Mouse (Mus musculus): ENCODE measurements around the gene Aldh1l1. TPM values are rescaled to one million over a fixed set of nuclear protein-coding genes. Genes with fewer than 3 reads are reported as not detected.

The Aldh1l1 gene
- polyA plus RNA-seq, 1 experiment from 2014 or later: 17.5 TPM

DNA sequence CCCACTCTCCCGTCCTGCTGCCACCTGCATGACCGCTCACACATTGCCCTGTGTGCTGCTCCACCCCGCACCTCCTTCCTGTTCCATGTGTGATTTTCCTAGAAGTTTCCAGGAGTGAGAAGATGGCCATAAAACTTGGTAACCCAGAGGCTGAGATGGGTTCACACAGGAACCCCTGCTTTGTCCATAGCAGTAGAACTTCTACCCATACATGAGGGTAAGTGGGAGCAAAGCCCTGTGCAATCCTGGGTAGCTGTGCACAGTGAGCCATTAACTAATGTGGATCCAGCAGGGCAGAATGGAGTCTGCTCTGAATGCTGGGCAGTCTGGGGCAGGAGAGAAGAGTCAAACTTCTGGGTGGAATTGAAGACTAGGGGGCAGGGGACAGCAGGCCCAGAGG is 8.3 kb downstream of the Aldh1l1 start:
- no peak for ATAC-seq
- Histone ChIP-seq H3K27me3 (replicated peaks) (no peaks in the 10 kb centered on the region), H3K27ac (no peak overlapping the region), H3K36me3 (no peaks in the 10 kb centered on the region), H3K9ac (no peak overlapping the region), H3K4me2 (replicated peaks) (no peak overlapping the region), H3K4me3 (replicated peaks) (no peak overlapping the region), H3K9me3 (no peaks in the 10 kb centered on the region), H3K4me1 (replicated peaks) (no peaks in the 10 kb centered on the region)
- WGBS: 84% methylated on average over 3 of the region's 3 CpGs

DNA sequence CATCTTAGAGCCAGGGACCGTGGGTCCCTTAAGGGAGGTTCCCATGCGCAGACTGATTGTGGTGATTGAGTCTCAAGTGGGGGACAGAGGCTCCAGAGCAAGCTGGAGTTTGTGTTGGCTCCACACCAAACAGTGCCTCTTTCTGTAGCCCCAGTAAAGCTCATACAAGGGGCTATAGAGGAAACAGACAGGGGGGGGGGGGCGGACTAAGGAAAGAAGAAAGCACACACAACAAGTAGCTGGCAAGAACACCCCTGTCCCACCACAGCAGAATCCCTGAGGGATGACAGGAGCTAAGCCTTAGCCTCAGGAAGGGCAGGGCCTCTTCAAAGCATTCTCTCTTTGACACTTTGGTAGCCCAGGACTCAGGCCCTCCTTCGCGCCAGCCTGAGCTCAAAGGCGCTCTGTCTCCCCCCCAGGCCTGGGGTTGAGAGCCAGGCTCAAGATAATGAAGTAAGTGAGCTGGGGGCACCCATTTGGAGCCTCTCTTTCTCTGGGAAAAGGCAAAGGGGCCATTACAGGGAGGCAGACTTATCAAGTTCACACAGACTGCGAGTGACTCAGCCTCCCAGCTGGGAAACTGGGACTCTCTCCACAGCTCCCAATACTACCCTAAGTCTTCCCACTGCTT is 9.2 kb downstream of the Aldh1l1 start:
- no peaks in the 10 kb centered on the region for H3K36me3 ChIP-seq
- ATAC-seq: no peak
- no peaks in the 10 kb centered on the region for H3K27me3 ChIP-seq (replicated peaks)
- H3K4me2 ChIP-seq (replicated peaks): no peak overlapping the region
- H3K27ac ChIP-seq: no peak overlapping the region
- H3K9ac ChIP-seq: no peak overlapping the region
- H3K9me3 ChIP-seq: no peaks in the 10 kb centered on the region
- 62% methylated on average over 6 of the region's 7 CpGs for WGBS
- no peaks in the 10 kb centered on the region for H3K4me1 ChIP-seq (replicated peaks)
- H3K4me3 ChIP-seq (replicated peaks): no peak overlapping the region

DNA sequence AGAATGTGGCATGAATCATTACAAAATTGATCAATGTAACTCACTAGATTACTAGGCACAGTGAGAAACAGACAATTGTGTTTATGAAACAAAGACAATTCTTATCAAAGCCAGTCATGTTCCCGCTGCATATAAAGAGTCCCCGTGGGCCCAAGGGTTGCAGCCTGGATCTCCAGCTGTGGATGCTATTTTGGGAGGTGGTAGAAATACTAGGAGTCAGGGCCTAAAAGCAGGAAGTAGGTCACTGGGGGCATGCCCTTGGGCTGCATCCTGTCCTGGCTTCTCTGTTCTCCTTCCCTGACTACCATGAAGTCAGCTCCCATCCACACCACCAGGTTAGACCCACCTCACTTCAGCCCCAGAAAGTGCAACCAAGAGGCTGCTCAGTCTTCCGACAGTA is 10.0 kb downstream of the Aldh1l1 start:
- Histone ChIP-seq H3K9me3 (no peaks in the 10 kb centered on the region), H3K4me1 (replicated peaks) (no peaks in the 10 kb centered on the region), H3K4me2 (replicated peaks) (no peak overlapping the region), H3K4me3 (replicated peaks) (no peak overlapping the region), H3K36me3 (no peaks in the 10 kb centered on the region), H3K9ac (no peak overlapping the region), H3K27me3 (replicated peaks) (no peaks in the 10 kb centered on the region), H3K27ac (no peak overlapping the region)
- 71% methylated on average over 3 of the region's 3 CpGs for WGBS
- no peak for ATAC-seq

DNA sequence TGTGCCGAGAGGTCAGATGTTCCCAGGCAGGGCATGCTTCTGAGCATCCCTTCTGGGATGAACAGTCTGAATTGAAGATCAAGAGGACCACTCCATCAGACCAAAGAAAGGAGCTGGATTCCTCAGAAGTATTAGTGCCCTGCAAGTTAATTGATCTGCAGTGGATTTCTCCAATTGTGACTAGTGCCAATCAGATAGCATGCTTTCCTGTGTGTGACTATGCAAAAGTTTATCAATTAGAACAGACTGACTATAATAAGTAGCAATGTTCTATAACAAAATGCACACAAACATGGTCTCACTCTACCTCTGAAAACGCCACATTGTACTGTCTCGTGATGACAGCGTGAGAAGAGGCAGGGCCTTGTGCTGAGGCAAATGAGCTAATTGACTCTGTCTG is 13.3 kb downstream of the Aldh1l1 start:
- no peaks in the 10 kb centered on the region for H3K36me3 ChIP-seq
- no peaks in the 10 kb centered on the region for H3K9me3 ChIP-seq
- no peak overlapping the region for H3K9ac ChIP-seq
- no peaks in the 10 kb centered on the region for H3K27me3 ChIP-seq (replicated peaks)
- H3K4me2 ChIP-seq (replicated peaks): no peak overlapping the region
- no peaks in the 10 kb centered on the region for H3K4me1 ChIP-seq (replicated peaks)
- WGBS: 69% methylated on average over 4 of the region's 4 CpGs
- ATAC-seq: no peak
- H3K27ac ChIP-seq: no peak overlapping the region
- H3K4me3 ChIP-seq (replicated peaks): no peak overlapping the region

DNA sequence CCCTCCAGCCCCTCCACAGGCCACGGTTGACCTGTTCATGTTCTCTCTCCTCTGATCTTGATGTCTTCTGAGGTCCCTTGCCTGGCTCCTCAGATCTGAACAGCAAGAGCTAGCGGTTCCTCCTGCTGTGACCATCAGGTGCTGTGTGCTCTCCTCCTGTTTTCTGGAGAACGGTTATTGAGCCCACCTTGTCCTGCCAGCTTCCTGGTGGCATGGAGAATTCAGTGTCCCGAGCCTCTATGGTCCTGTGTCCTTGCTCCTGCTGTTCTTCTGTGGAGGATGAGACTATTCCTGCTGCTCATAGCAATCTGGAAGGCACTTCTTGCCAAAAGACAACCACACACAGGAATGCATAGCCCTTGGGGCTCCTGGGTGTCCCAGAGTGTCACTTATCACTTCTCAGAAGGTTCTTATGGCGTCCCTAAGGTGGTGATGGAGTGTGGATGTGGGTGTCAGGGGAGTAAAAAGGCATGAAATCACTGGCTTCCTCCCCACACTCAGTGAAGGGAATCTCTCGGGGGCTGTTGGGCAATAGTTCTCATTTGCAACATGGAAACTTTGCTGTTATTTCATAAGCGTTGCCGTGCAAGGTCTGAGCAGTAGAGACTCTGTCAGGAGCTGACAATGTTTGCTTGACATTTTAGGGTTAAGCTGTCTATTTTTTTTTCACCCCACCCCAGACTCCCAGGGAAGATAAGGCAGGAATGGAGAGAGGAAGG is 15.2 kb downstream of the Aldh1l1 start:
- H3K36me3 ChIP-seq: no peaks in the 10 kb centered on the region
- peaks cover 2% of the 10 kb centered on the region; the same call in 1 of the 2 replicates for H3K4me1 ChIP-seq (replicated peaks)
- H3K27me3 ChIP-seq (replicated peaks): no peaks in the 10 kb centered on the region
- ATAC-seq: no peak
- no peak overlapping the region for H3K4me3 ChIP-seq (replicated peaks)
- H3K4me2 ChIP-seq (replicated peaks): no peak overlapping the region
- H3K9ac ChIP-seq: no peak overlapping the region
- no peak overlapping the region for H3K27ac ChIP-seq
- WGBS: 73% methylated on average over 8 of the region's 8 CpGs
- H3K9me3 ChIP-seq: no peaks in the 10 kb centered on the region

DNA sequence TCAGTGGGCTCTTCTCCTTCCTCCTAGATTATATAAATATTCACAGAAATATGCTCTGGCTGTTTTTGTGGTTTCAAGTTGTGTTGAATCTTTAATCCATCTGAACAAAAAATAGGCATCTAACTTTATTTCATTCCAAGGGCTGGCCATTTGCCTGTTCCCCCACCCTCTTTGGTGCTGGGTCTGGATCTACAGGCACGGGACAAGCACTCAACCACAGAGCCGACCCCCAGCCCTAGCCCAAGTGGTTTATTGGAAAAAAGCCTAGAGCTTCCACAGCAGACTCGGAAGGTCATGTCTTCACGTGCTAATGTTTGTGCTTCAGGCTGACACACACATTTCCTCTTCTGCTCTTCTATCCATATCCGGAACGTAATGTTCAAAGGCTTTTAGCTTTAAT is 19.7 kb downstream of the Aldh1l1 start:
- H3K9ac ChIP-seq: no peak overlapping the region
- no peaks in the 10 kb centered on the region for H3K27me3 ChIP-seq (replicated peaks)
- H3K4me2 ChIP-seq (replicated peaks): no peak overlapping the region
- H3K9me3 ChIP-seq: no peaks in the 10 kb centered on the region
- 34% methylated on average over 6 of the region's 6 CpGs for WGBS
- no peak for ATAC-seq
- peaks cover 15% of the 10 kb centered on the region; the same call in 1 of the 2 replicates for H3K4me1 ChIP-seq (replicated peaks)
- H3K27ac ChIP-seq: 0 out of 2 replicates have a peak overlapping the region, but pooled peaks have one; percentile 48
- H3K4me3 ChIP-seq (replicated peaks): no peak overlapping the region
- H3K36me3 ChIP-seq: no peaks in the 10 kb centered on the region

DNA sequence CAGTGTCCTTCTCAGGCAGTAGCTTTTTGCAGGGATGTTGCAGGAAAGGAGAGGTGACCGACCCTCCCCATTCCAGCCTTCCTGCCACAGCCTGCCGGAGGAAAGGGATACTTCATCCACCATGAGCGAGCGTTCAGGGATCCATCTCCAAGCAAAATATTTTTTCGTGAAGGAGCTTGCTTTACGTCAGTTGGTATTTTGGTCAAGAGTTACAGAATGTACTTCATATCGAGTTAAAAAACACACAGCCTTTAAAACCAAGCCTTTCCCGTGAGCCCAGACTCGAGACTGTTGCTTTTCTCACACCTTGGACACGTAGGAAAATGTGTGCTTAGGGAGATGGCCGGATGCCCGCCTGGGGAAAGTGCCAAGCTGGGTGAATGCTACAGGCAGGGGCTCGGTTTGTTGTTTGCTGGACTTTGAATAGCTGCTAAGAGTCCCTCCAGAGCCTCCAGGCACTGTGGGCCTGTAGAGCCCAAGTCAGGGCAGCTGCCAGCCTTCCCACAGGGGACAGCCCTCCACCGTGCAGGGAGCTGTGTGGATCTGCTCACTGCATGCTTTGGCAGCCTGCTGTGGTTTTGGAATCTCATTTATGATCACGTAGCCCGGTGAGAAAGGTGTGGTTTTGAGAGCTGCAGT is 20.6 kb downstream of the Aldh1l1 start:
- no peaks in the 10 kb centered on the region for H3K36me3 ChIP-seq
- peaks cover 15% of the 10 kb centered on the region; the same call in 1 of the 2 replicates for H3K4me1 ChIP-seq (replicated peaks)
- WGBS: 44% methylated on average over 16 of the region's 16 CpGs
- peak; percentile 81 for ATAC-seq
- H3K4me2 ChIP-seq (replicated peaks): no peak overlapping the region
- no peaks in the 10 kb centered on the region for H3K27me3 ChIP-seq (replicated peaks)
- H3K9ac ChIP-seq: no peak overlapping the region
- H3K9me3 ChIP-seq: no peaks in the 10 kb centered on the region
- H3K27ac ChIP-seq: 0 out of 2 replicates have a peak overlapping the region, but pooled peaks have one; percentile 48
- no peak overlapping the region for H3K4me3 ChIP-seq (replicated peaks)

DNA sequence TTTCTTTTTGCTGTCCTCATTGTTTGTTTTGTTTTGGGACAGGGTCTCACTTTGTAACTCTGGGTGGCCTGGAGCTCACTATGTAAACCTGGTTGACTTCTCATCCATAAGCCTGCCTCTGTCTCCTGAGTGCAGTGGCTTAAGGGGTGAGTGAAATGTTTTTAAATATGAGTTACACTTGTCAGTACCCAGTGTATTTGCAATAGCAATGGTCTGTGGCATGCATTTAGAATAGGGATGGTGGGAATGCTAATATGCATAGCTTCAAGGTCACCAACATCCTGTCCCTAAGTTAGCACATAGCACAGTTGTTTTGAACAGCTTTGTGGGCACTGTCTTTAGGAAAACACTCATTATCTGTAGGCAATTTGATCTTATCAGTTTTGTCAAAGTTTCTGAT is 21.2 kb downstream of the Aldh1l1 start:
- no peak for ATAC-seq
- Histone ChIP-seq H3K27me3 (replicated peaks) (no peaks in the 10 kb centered on the region), H3K9me3 (no peaks in the 10 kb centered on the region), H3K36me3 (no peaks in the 10 kb centered on the region), H3K4me3 (replicated peaks) (no peak overlapping the region), H3K9ac (no peak overlapping the region), H3K4me2 (replicated peaks) (no peak overlapping the region), H3K4me1 (replicated peaks) (peaks cover 15% of the 10 kb centered on the region; the same call in 1 of the 2 replicates), H3K27ac (no peak overlapping the region)

DNA sequence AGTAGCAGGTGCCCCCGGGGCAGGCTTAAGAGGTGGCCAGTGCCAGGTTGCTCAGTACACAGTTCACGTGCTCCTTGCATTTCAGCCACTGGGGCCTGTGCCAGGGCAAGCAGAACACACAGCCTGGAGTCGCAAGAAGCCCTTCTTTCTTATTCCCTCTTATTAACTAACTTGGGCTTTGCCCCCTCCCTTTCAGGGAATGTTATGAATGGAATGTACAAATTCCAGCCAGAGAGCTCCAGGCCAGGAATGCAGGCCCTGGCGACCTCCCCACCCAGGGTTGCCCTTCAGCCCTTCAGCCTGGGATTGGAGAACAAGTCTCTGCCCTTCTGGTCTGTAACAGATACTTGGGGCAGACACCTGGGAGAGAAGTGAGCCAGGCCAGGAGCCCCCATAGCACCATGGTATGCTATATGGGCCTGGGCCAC is 22.0 kb downstream of the Aldh1l1 start:
- H3K27me3 ChIP-seq (replicated peaks): no peaks in the 10 kb centered on the region
- H3K4me1 ChIP-seq (replicated peaks): peaks cover 15% of the 10 kb centered on the region; the same call in 1 of the 2 replicates
- no peak overlapping the region for H3K4me2 ChIP-seq (replicated peaks)
- ATAC-seq: peak; percentile 54
- H3K36me3 ChIP-seq: no peaks in the 10 kb centered on the region
- no peak overlapping the region for H3K9ac ChIP-seq
- no peak overlapping the region for H3K4me3 ChIP-seq (replicated peaks)
- H3K9me3 ChIP-seq: no peaks in the 10 kb centered on the region
- H3K27ac ChIP-seq: no peak overlapping the region
- 36% methylated on average over 4 of the region's 4 CpGs for WGBS

DNA sequence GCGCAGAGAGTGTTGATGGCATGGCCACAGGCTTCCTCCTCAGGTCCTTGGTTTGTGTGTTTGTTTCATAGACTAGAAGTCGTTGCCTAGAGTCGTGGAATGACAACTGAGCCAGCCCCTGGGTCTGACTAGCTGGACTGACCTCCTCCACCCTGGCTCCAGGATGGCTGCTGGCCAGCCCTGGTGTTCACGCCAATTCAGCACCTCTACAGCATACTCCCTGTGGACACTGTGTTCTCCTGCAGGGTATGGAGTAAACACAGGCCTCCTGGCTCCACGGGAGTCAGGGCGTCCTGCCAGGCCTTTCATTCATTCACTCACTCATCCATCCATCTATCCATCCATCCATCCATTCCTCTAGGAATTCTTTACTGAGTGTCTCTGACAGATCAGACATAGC is 22.9 kb downstream of the Aldh1l1 start:
- no peak overlapping the region for H3K9ac ChIP-seq
- no peak overlapping the region for H3K27ac ChIP-seq
- no peak for ATAC-seq
- H3K27me3 ChIP-seq (replicated peaks): no peaks in the 10 kb centered on the region
- 50% methylated on average over 6 of the region's 6 CpGs for WGBS
- H3K9me3 ChIP-seq: no peaks in the 10 kb centered on the region
- no peaks in the 10 kb centered on the region for H3K36me3 ChIP-seq
- H3K4me3 ChIP-seq (replicated peaks): no peak overlapping the region
- peaks cover 15% of the 10 kb centered on the region; the same call in 1 of the 2 replicates for H3K4me1 ChIP-seq (replicated peaks)
- no peak overlapping the region for H3K4me2 ChIP-seq (replicated peaks)

DNA sequence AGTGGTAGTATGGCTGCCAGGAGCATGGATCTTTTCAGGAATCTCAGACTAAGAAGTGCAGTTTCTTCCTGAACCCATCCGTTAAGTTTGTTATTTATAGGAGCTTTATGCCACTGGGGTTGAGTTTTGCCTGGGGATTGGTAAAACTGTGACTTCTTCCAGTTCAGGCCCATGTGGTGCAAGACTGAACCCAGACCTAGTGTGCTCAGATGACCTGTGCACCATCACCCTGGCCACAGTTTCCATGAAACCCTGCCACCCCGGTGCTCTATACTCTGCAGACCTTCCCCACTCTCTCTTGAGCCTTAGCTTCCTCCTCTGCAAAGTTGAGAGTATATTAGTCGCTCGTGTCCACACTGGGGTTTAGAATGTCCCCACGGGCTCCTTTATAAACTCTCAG is 26.2 kb downstream of the Aldh1l1 start:
- Histone ChIP-seq H3K27ac (no peak overlapping the region), H3K36me3 (no peaks in the 10 kb centered on the region)
- 89% methylated on average over 5 of the region's 5 CpGs for WGBS

DNA sequence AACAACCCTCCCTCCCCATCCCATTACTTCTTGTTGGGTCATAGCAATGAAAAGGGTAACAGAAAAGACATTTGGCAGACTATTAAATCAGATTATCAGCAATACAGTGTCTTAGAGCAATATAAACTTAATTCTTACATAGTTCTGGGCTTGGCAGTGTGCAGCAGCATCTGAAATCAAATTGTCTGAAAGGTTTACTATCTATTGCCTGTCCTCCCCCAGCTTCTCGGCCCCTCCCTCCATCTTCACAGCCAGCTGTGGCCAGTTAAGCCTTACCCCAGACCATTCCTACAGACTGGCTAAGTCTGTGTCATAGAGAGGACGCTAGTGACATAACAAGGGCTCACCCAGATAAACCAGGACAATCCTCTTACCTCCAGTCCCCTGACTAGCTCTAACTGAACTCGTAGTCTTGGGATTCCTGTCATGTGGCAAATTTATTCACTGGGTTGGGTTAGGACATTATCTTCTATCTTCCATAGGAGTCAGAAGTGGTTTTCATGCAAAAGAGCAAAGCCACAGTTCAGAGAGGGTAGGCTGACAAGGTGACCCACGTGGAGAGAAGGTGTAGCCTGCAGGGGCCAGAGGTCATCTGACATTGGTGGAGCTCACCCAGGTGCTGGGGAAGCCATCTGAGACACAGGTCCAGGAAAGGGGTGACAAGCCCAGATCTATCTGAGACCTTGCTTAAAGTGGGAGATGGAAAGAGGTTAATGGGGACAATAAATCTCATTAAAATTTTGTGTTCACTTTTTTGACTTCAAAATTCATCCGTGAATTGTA is 27.0 kb downstream of the Aldh1l1 start:
- H3K36me3 ChIP-seq: no peaks in the 10 kb centered on the region
- no peak for ATAC-seq
- H3K4me3 ChIP-seq (replicated peaks): no peak overlapping the region
- H3K9me3 ChIP-seq: no peaks in the 10 kb centered on the region
- whole genome bisulfite sequencing: 74% methylated on average over 5 of the region's 5 CpGs
- H3K27me3 ChIP-seq (replicated peaks): no peaks in the 10 kb centered on the region
- no peak overlapping the region for H3K4me2 ChIP-seq (replicated peaks)
- no peak overlapping the region for H3K27ac ChIP-seq
- no peak overlapping the region for H3K9ac ChIP-seq
- peaks cover 4% of the 10 kb centered on the region; the same call in 1 of the 2 replicates for H3K4me1 ChIP-seq (replicated peaks)

More for the DNA sequence above, 26.2 kb downstream of the Aldh1l1 start:
- H3K9me3 ChIP-seq: no peaks in the 10 kb centered on the region
- H3K27me3 ChIP-seq (replicated peaks): no peaks in the 10 kb centered on the region
- H3K4me1 ChIP-seq (replicated peaks): peaks cover 10% of the 10 kb centered on the region; the same call in 1 of the 2 replicates
- no peak overlapping the region for H3K4me3 ChIP-seq (replicated peaks)
- H3K4me2 ChIP-seq (replicated peaks): no peak overlapping the region
- no peak for ATAC-seq
- H3K9ac ChIP-seq: no peak overlapping the region

Measured in intestine, embryonic 15.5 days (tissue).